Mouse (Mus musculus) limb, embryonic 15.5 days (tissue): ENCODE results near the gene Clcf1. TPM values are rescaled to one million over a fixed set of nuclear protein-coding genes. Genes with fewer than 3 reads are reported as not detected.

Source experiments
- ATAC-seq: fragments of 200-750 bp; cut with Nextera tagmentation; 2 replicates; pipeline ENCODE4 v1.8.0; 2017; ENCODE audit warnings: low read depth, moderate TSS enrichment; ENCODE audit not compliant: insufficient number of reproducible peaks, low FRiP score, low TSS enrichment
- H3K27ac ChIP-seq: fragments of 300-500 bp; sonication (generic); 2 replicates; pipeline ENCODE4 v1.5.1; 2015; ENCODE audit warnings: moderate library complexity, mild to moderate bottlenecking, inconsistent platforms
- H3K27me3 ChIP-seq: fragments of 300-500 bp; sonication (generic); 2 replicates; pipeline ENCODE4 v1.6.1; 2015; ENCODE audit warnings: inconsistent platforms
- H3K36me3 ChIP-seq: fragments of 300-500 bp; sonication (generic); 2 replicates; pipeline ENCODE4 v1.6.1; 2015; ENCODE audit warnings: inconsistent platforms
- H3K4me1 ChIP-seq: fragments of 300-500 bp; sonication (generic); 2 replicates; pipeline ENCODE4 v1.6.1; 2015; ENCODE audit warnings: inconsistent platforms
- H3K4me2 ChIP-seq: fragments of 300-500 bp; sonication (generic); 2 replicates; pipeline ENCODE4 v1.6.1; 2015; ENCODE audit warnings: mild to moderate bottlenecking, inconsistent platforms
- H3K4me3 ChIP-seq: fragments of 300-500 bp; sonication (generic); 2 replicates; pipeline ENCODE4 v1.5.1; 2015; ENCODE audit warnings: mild to moderate bottlenecking, inconsistent platforms
- H3K9ac ChIP-seq: fragments of 300-500 bp; sonication (generic); 2 replicates; pipeline ENCODE4 v1.6.1; 2015; ENCODE audit warnings: inconsistent platforms
- H3K9me3 ChIP-seq: fragments of 300-500 bp; sonication (generic); 2 replicates; pipeline ENCODE4 v1.6.1; 2016; ENCODE audit warnings: inconsistent platforms
- WGBS: fragments of 180-500 bp; shearing (Covaris S2); methylation state at CpG from one replicate; pipeline ENCODE4 v1.1.7; 2015; 5-methylcytosine and 5-hydroxymethylcytosine counted together
- polyA plus RNA-seq: library from polyadenylated mRNA; unstranded; fragments of >200 nt; fragmentation: Nextera tagmentation; extraction: Ambion mirVana; gene quantifications from 2 replicates; pipeline ENCODE4 v1.2.1, GENCODE M21; 2015

Clcf1 gene
- polyA plus RNA-seq, 1 experiment from 2014 or later: 8.1 TPM

- Histone ChIP-seq H3K4me3 (no peak overlapping the region), H3K27me3 (no peaks in the 10 kb centered on the region), H3K4me1 (peaks cover 59% of the 10 kb centered on the region), H3K9me3 (no peaks in the 10 kb centered on the region), H3K9ac (no peak overlapping the region), H3K27ac (no peak overlapping the region), H3K4me2 (no peak overlapping the region), H3K36me3 (peaks cover 60% of the 10 kb centered on the region)
- 80% methylated on average over 12 of the region's 12 CpGs for WGBS
- no peak for ATAC-seq
Measured at GRCm38 (mm10) chr19:4194776-4195650, 19.0 kb upstream of the Clcf1 start.

GRCm38 (mm10) chr19:4196048-4196447, 18.0 kb upstream of the Clcf1 start:
- Histone ChIP-seq H3K9ac (no peak overlapping the region), H3K36me3 (peaks cover 60% of the 10 kb centered on the region), H3K27ac (peak overlapping the region; percentile 30), H3K4me3 (no peak overlapping the region), H3K27me3 (no peaks in the 10 kb centered on the region), H3K4me2 (no peak overlapping the region), H3K9me3 (no peaks in the 10 kb centered on the region), H3K4me1 (peaks cover 65% of the 10 kb centered on the region)
- 44% methylated on average over 2 of the region's 2 CpGs for WGBS
- ATAC-seq: no peak

GRCm38 (mm10) chr19:4196548-4196947, 17.5 kb upstream of the Clcf1 start:
- ATAC-seq: no peak

GRCm38 (mm10) chr19:4197180-4197579, 16.9 kb upstream of the Clcf1 start:
- WGBS: 58% methylated on average over 3 of the region's 3 CpGs

More at GRCm38 (mm10) chr19:4196548-4196947, 17.5 kb upstream of the Clcf1 start:
- Histone ChIP-seq H3K4me3 (no peak overlapping the region), H3K27me3 (no peaks in the 10 kb centered on the region), H3K9me3 (no peaks in the 10 kb centered on the region), H3K9ac (no peak overlapping the region), H3K4me2 (no peak overlapping the region), H3K4me1 (peaks cover 60% of the 10 kb centered on the region), H3K27ac (peak overlapping the region; percentile 30), H3K36me3 (peaks cover 60% of the 10 kb centered on the region)
- 10% methylated on average over 5 of the region's 5 CpGs for WGBS

GRCm38 (mm10) chr19:4201291-4201909, 12.6 kb upstream of the Clcf1 start, which contains the start of gene Rad9a:
Gene Rad9a, minus strand, starts transcription at chr19:4201662.
- H3K27ac ChIP-seq: peak within 1 kb of the TSS; percentile 69
- ATAC-seq: peak; percentile 80
- H3K4me2 ChIP-seq: peak within 1 kb of the TSS; percentile 88
- H3K9me3 ChIP-seq: no peaks in the 10 kb centered on the region
- H3K27me3 ChIP-seq: 0 out of 2 replicates have a peak, but pooled peaks cover 2% of the 10 kb centered on the region
- H3K9ac ChIP-seq: peak within 1 kb of the TSS; percentile 60
- peaks cover 28% of the 10 kb centered on the region for H3K36me3 ChIP-seq
- peaks cover 31% of the 10 kb centered on the region for H3K4me1 ChIP-seq
- WGBS: under 1% methylated on average over 34 of the region's 34 CpGs
- peak within 1 kb of the TSS; percentile 59 for H3K4me3 ChIP-seq

More at GRCm38 (mm10) chr19:4197180-4197579, 16.9 kb upstream of the Clcf1 start:
- H3K9me3 ChIP-seq: no peaks in the 10 kb centered on the region
- H3K4me1 ChIP-seq: peaks cover 64% of the 10 kb centered on the region
- H3K9ac ChIP-seq: no peak overlapping the region
- H3K36me3 ChIP-seq: peaks cover 60% of the 10 kb centered on the region
- no peak overlapping the region for H3K4me2 ChIP-seq
- H3K4me3 ChIP-seq: no peak overlapping the region
- peak overlapping the region; percentile 22; the same call in 1 of the 2 replicates for H3K27ac ChIP-seq
- no peaks in the 10 kb centered on the region for H3K27me3 ChIP-seq
- no peak for ATAC-seq

GRCm38 (mm10) chr19:4202149-4202548, 11.9 kb upstream of the Clcf1 start:
- peak overlapping the region; percentile 51; the same call in 1 of the 2 replicates for H3K27ac ChIP-seq

GRCm38 (mm10) chr19:4203148-4203547, 10.9 kb upstream of the Clcf1 start:
- ATAC-seq: no peak
- Histone ChIP-seq H3K27ac (no peak overlapping the region), H3K4me2 (no peak overlapping the region), H3K9ac (no peak overlapping the region), H3K9me3 (no peaks in the 10 kb centered on the region), H3K4me1 (peaks cover 24% of the 10 kb centered on the region), H3K4me3 (no peak overlapping the region), H3K27me3 (0 out of 2 replicates have a peak, but pooled peaks cover 2% of the 10 kb centered on the region), H3K36me3 (peaks cover 13% of the 10 kb centered on the region)
- WGBS: 65% methylated on average over 3 of the region's 3 CpGs

More at GRCm38 (mm10) chr19:4202149-4202548, 11.9 kb upstream of the Clcf1 start:
- ATAC-seq: no peak
- Histone ChIP-seq H3K4me2 (peak overlapping the region; percentile 88), H3K9me3 (no peaks in the 10 kb centered on the region), H3K4me1 (peaks cover 28% of the 10 kb centered on the region), H3K4me3 (peak overlapping the region; percentile 59), H3K9ac (peak overlapping the region; percentile 60), H3K27me3 (0 out of 2 replicates have a peak, but pooled peaks cover 2% of the 10 kb centered on the region), H3K36me3 (peaks cover 21% of the 10 kb centered on the region)
- 25% methylated on average over 7 of the region's 7 CpGs for WGBS

GRCm38 (mm10) chr19:4203604-4204326, 10.3 kb upstream of the Clcf1 start:
- H3K9ac ChIP-seq: no peak overlapping the region
- no peaks in the 10 kb centered on the region for H3K9me3 ChIP-seq
- H3K36me3 ChIP-seq: peaks cover 8% of the 10 kb centered on the region
- H3K4me3 ChIP-seq: no peak overlapping the region
- ATAC-seq: no peak
- H3K27me3 ChIP-seq: 0 out of 2 replicates have a peak, but pooled peaks cover 2% of the 10 kb centered on the region
- 57% methylated on average over 13 of the region's 13 CpGs for WGBS
- no peak overlapping the region for H3K4me2 ChIP-seq
- peaks cover 24% of the 10 kb centered on the region for H3K4me1 ChIP-seq
- no peak overlapping the region for H3K27ac ChIP-seq

GRCm38 (mm10) chr19:4204889-4205288, 9.1 kb upstream of the Clcf1 start:
- ATAC-seq: no peak
- Histone ChIP-seq H3K27me3 (0 out of 2 replicates have a peak, but pooled peaks cover 2% of the 10 kb centered on the region), H3K4me2 (no peak overlapping the region), H3K9ac (no peak overlapping the region), H3K36me3 (no peaks in the 10 kb centered on the region), H3K27ac (no peak overlapping the region), H3K4me3 (no peak overlapping the region), H3K9me3 (no peaks in the 10 kb centered on the region), H3K4me1 (peaks cover 23% of the 10 kb centered on the region)
- 61% methylated on average over 4 of the region's 4 CpGs for WGBS

- Histone ChIP-seq H3K4me2 (no peak overlapping the region), H3K4me3 (no peak overlapping the region), H3K27ac (no peak overlapping the region), H3K27me3 (0 out of 2 replicates have a peak, but pooled peaks cover 2% of the 10 kb centered on the region), H3K9me3 (no peaks in the 10 kb centered on the region), H3K36me3 (no peaks in the 10 kb centered on the region), H3K9ac (no peak overlapping the region), H3K4me1 (peaks cover 16% of the 10 kb centered on the region)
- no peak; the same call in 1 of the 2 replicates for ATAC-seq
- WGBS: 2% methylated on average over 2 of the region's 2 CpGs
Measured at GRCm38 (mm10) chr19:4206971-4207370, 7.1 kb upstream of the Clcf1 start.

- peaks cover 25% of the 10 kb centered on the region for H3K4me1 ChIP-seq
- H3K4me2 ChIP-seq: no peak overlapping the region
- H3K9me3 ChIP-seq: no peaks in the 10 kb centered on the region
- no peaks in the 10 kb centered on the region for H3K36me3 ChIP-seq
- H3K9ac ChIP-seq: no peak overlapping the region
- H3K4me3 ChIP-seq: no peak overlapping the region
- 0 out of 2 replicates have a peak, but pooled peaks cover 2% of the 10 kb centered on the region for H3K27me3 ChIP-seq
- no peak overlapping the region for H3K27ac ChIP-seq
- ATAC-seq: no peak
- 78% methylated on average over 5 of the region's 5 CpGs for WGBS
Measured at GRCm38 (mm10) chr19:4208563-4208962, 5.5 kb upstream of the Clcf1 start.
